Mouse (Mus musculus) layer of hippocampus, adult 9-10 months (tissue): Measurements from ENCODE around the gene Btbd9.
A peak's percentile ranks its signal among the peaks of the same experiment; 100 is the strongest.
"Not testable (repeated sequence)": the region's sequence is repeated elsewhere in the genome, so short reads cannot be mapped to it uniquely, and the experiment has no call there.

Experiments
- DNase-seq: peaks from one replicate; pipeline ENCODE4 v3.0.0; 2022; ENCODE audit warnings: low spot score

The Btbd9 gene

GRCm38 (mm10) chr17:30575941-30576773 is at the start of gene Btbd9:
Btbd9 (minus strand) TSS chr17:30576488.
- DNase-seq, result peak; percentile 97

- DNase-seq, result not testable (repeated sequence)
These were observed 47.8 kb upstream of the Btbd9 start, which contains the start of gene Dnah8 for GRCm38 (mm10) chr17:30624132-30624531. Dnah8 (plus strand) TSS chr17:30624354.

GRCm38 (mm10) chr17:30623200-30623599 is 46.9 kb upstream of the Btbd9 start:
- DNase-seq, result no peak

GRCm38 (mm10) chr17:30621450-30621849 is 45.2 kb upstream of the Btbd9 start:
- DNase-seq, result no peak

- no peak for DNase-seq
These were observed 44.3 kb upstream of the Btbd9 start for GRCm38 (mm10) chr17:30620548-30620947.

GRCm38 (mm10) chr17:30619153-30619552 is 42.9 kb upstream of the Btbd9 start:
- no peak for DNase-seq

GRCm38 (mm10) chr17:30618136-30618891 is 42.0 kb upstream of the Btbd9 start:
- no peak for DNase-seq

- DNase-seq, result no peak
These were observed 39.9 kb upstream of the Btbd9 start for GRCm38 (mm10) chr17:30616203-30616602.

- no peak for DNase-seq
These were observed 37.1 kb upstream of the Btbd9 start for GRCm38 (mm10) chr17:30613350-30613749.

GRCm38 (mm10) chr17:30612075-30612859 is 36.0 kb upstream of the Btbd9 start:
- DNase-seq, result peak; percentile 100

- no peak for DNase-seq
These were observed 35.2 kb upstream of the Btbd9 start for GRCm38 (mm10) chr17:30611221-30612074.

- no peak for DNase-seq
These were observed 34.5 kb upstream of the Btbd9 start for GRCm38 (mm10) chr17:30610739-30611138.

- DNase-seq, result no peak
These were observed 33.7 kb upstream of the Btbd9 start for GRCm38 (mm10) chr17:30609980-30610307.

- peak; percentile 50 for DNase-seq
These were observed 33.2 kb upstream of the Btbd9 start for GRCm38 (mm10) chr17:30609305-30609979.

- DNase-seq, result no peak
These were observed 31.7 kb upstream of the Btbd9 start for GRCm38 (mm10) chr17:30607909-30608495.

- no peak for DNase-seq
These were observed 31.0 kb upstream of the Btbd9 start for GRCm38 (mm10) chr17:30607330-30607729.

GRCm38 (mm10) chr17:30606634-30607081 is 30.4 kb upstream of the Btbd9 start:
- DNase-seq, result no peak

GRCm38 (mm10) chr17:30606206-30606605 is 29.9 kb upstream of the Btbd9 start:
- DNase-seq, result no peak

GRCm38 (mm10) chr17:30605001-30605400 is 28.7 kb upstream of the Btbd9 start:
- DNase-seq, result no peak

GRCm38 (mm10) chr17:30604296-30604695 is 28.0 kb upstream of the Btbd9 start:
- DNase-seq, result no peak
